Comparison of ENCODE assay signal across 18 mouse cellular contexts in genomic region chr11:44792816-44793215, GRCm38 (mm10).
"Had no signal": no experiment of that assay in that cellular context is flagged by ENCODE, and none has a peak within 500 bp of the region (broad histone marks: within the 10 kb centered on the region; RNA-seq: fewer than 3 reads in every experiment).

No protein-coding gene starts in this region.

- DNase-seq: kidney, adult 2 months; kidney, postnatal 25 days; layer of hippocampus, postnatal 36 days; liver, embryonic 13.5 days; lung, adult 2 months; lung, postnatal 14 days; lung, postnatal 4 days; right cerebral cortex, postnatal 25 days; spleen, adult 18-20 months; thymus, postnatal 25 days had no signal

- H3K9me3 ChIP-seq: liver, embryonic 13.5 days; neural tube, embryonic 13.5 days; stomach, embryonic 15.5 days had no signal

- H3K27me3 ChIP-seq: liver, embryonic 13.5 days; neural tube, embryonic 13.5 days; stomach, embryonic 15.5 days had no signal

- H3K4me3 ChIP-seq: layer of hippocampus, adult 2 months; left cerebral cortex, adult 2 months; liver, embryonic 13.5 days; myocyte; neural tube, embryonic 13.5 days; stomach, embryonic 15.5 days had no signal

- H3K4me1 ChIP-seq: liver, embryonic 13.5 days; stomach, embryonic 15.5 days had no signal

- H3K27ac ChIP-seq: kidney, postnatal 0 days; layer of hippocampus, adult 2 months; left cerebral cortex, adult 2 months; liver, embryonic 13.5 days; neural tube, embryonic 13.5 days; stomach, embryonic 15.5 days had no signal

- H3K4me2 ChIP-seq: liver, embryonic 13.5 days; midbrain, embryonic 11.5 days; neural tube, embryonic 13.5 days; stomach, embryonic 15.5 days had no signal

- H3K9ac ChIP-seq: liver, embryonic 13.5 days; neural tube, embryonic 13.5 days; stomach, embryonic 15.5 days had no signal

- ATAC-seq: midbrain, embryonic 16.5 days had no signal

- H3K36me3 ChIP-seq: liver, embryonic 13.5 days; neural tube, embryonic 13.5 days; stomach, embryonic 15.5 days had no signal
